Mouse (Mus musculus) forebrain, embryonic 14.5 days (tissue): ENCODE data around the gene Kctd4. TPM values are rescaled to one million over a fixed set of nuclear protein-coding genes. Genes with fewer than 3 reads are reported as not detected.

Experiments used
- ATAC-seq: fragments of 200-750 bp; cut with Nextera tagmentation; 2 replicates; pipeline ENCODE4 v1.8.0; 2017; ENCODE audit warnings: mild to moderate bottlenecking, moderate library complexity
- DNase-seq: peaks from one replicate; pipeline ENCODE4 v3.0.0-alpha.2; 2015; ENCODE audit warnings: low spot score
- H3K27ac ChIP-seq: fragments of 300-500 bp; sonication (generic); 2 replicates; pipeline ENCODE4 v1.5.1; 2014; ENCODE audit warnings: low read depth, mild to moderate bottlenecking, control low read depth, low read length, moderate library complexity
- H3K27me3 ChIP-seq: fragments of 300-500 bp; sonication (generic); replicated peaks from 2 replicates; pipeline ENCODE4 v1.6.1; 2014; ENCODE audit warnings: low read length, control low read depth, mixed read lengths; ENCODE audit not compliant: control insufficient read depth, insufficient read depth
- H3K36me3 ChIP-seq: fragments of 300-500 bp; sonication (generic); 2 replicates; pipeline ENCODE4 v1.6.1; 2014; ENCODE audit warnings: low read length, control low read depth; ENCODE audit not compliant: control insufficient read depth, insufficient read depth
- H3K4me1 ChIP-seq: fragments of 300-500 bp; sonication (generic); 2 replicates; pipeline ENCODE4 v1.6.1; 2014; ENCODE audit warnings: antibody characterized with exemption, low read length, control low read depth; ENCODE audit not compliant: control insufficient read depth, insufficient read depth
- H3K4me2 ChIP-seq: fragments of 300-500 bp; sonication (generic); 2 replicates; pipeline ENCODE4 v1.6.1; 2014; ENCODE audit warnings: mild to moderate bottlenecking, control low read depth, low read length
- H3K4me3 ChIP-seq: fragments of 300-500 bp; sonication (generic); 2 replicates; pipeline ENCODE4 v1.5.1; 2014; ENCODE audit warnings: low read depth, low read length, control low read depth
- H3K9ac ChIP-seq: fragments of 300-500 bp; sonication (generic); 2 replicates; pipeline ENCODE4 v1.6.1; 2014; ENCODE audit warnings: mild to moderate bottlenecking, low read length, control low read depth, moderate library complexity
- H3K9me3 ChIP-seq: fragments of 300-500 bp; sonication (generic); replicated peaks from 2 replicates; pipeline ENCODE4 v1.6.1; 2016; ENCODE audit warnings: low read length, control low read depth, mixed read lengths; ENCODE audit not compliant: control insufficient read depth
- WGBS: fragments of 180-500 bp; shearing (Covaris S2); extraction: QIAGEN DNeasy Blood & Tissue Kit; methylation state at CpG from one replicate; pipeline ENCODE4 v1.1.7; 2014; 5-methylcytosine and 5-hydroxymethylcytosine counted together
- polyA plus RNA-seq: library from polyadenylated mRNA; unstranded; fragments of >200 nt; fragmentation: Nextera tagmentation; extraction: Ambion mirVana; gene quantifications from 2 replicates; pipeline ENCODE4 v1.2.1, GENCODE M21; 2014

The Kctd4 gene
- polyA plus RNA-seq, 1 experiment from 2014 or later: 7.7 TPM

- no peak overlapping the region for H3K4me3 ChIP-seq
- no peaks in the 10 kb centered on the region for H3K36me3 ChIP-seq
- H3K9me3 ChIP-seq: no peaks in the 10 kb centered on the region
- no peak for ATAC-seq
- no peaks in the 10 kb centered on the region for H3K4me1 ChIP-seq
- 100% methylated on average over 1 of the region's 1 CpGs for WGBS
- no peaks in the 10 kb centered on the region for H3K27me3 ChIP-seq
- DNase-seq: no peak
- H3K4me2 ChIP-seq: no peak overlapping the region
- H3K27ac ChIP-seq: no peak overlapping the region
- no peak overlapping the region for H3K9ac ChIP-seq
These were observed 13.3 kb upstream of the Kctd4 start for GRCm38 (mm10) chr14:75941500-75941899.

GRCm38 (mm10) chr14:75942365-75942764, 12.4 kb upstream of the Kctd4 start:
- 94% methylated on average over 3 of the region's 3 CpGs for WGBS
- DNase-seq: no peak
- Histone ChIP-seq H3K36me3 (no peaks in the 10 kb centered on the region), H3K27me3 (no peaks in the 10 kb centered on the region), H3K9ac (no peak overlapping the region), H3K4me3 (no peak overlapping the region), H3K27ac (no peak overlapping the region), H3K9me3 (no peaks in the 10 kb centered on the region), H3K4me1 (no peaks in the 10 kb centered on the region), H3K4me2 (no peak overlapping the region)
- no peak for ATAC-seq

- ATAC-seq: no peak
- H3K27me3 ChIP-seq: no peaks in the 10 kb centered on the region
- no peak overlapping the region for H3K27ac ChIP-seq
- no peak overlapping the region for H3K9ac ChIP-seq
- no peak overlapping the region for H3K4me3 ChIP-seq
- H3K4me2 ChIP-seq: no peak overlapping the region
- no peaks in the 10 kb centered on the region for H3K4me1 ChIP-seq
- no peaks in the 10 kb centered on the region for H3K9me3 ChIP-seq
- DNase-seq: no peak
- 41% methylated on average over 3 of the region's 3 CpGs for WGBS
- H3K36me3 ChIP-seq: no peaks in the 10 kb centered on the region
These were observed 7.1 kb upstream of the Kctd4 start for GRCm38 (mm10) chr14:75947674-75948073.

GRCm38 (mm10) chr14:75953011-75953410, 1.8 kb upstream of the Kctd4 start:
- Histone ChIP-seq H3K27ac (no peak overlapping the region), H3K9me3 (no peaks in the 10 kb centered on the region)
- WGBS: 71% methylated on average over 2 of the region's 2 CpGs

GRCm38 (mm10) chr14:75962250-75962649, 7.4 kb downstream of the Kctd4 start:
- H3K9ac ChIP-seq: no peak overlapping the region
- ATAC-seq (peak; percentile 82; the same call in 1 of the 2 replicates), DNase-seq (peak; percentile 84)
- peaks cover 8% of the 10 kb centered on the region for H3K4me1 ChIP-seq
- H3K4me3 ChIP-seq: peak overlapping the region; percentile 20
- H3K4me2 ChIP-seq: peak overlapping the region; percentile 46
- H3K9me3 ChIP-seq: no peaks in the 10 kb centered on the region
- 34% methylated on average over 9 of the region's 9 CpGs for WGBS
- H3K27me3 ChIP-seq: no peaks in the 10 kb centered on the region
- no peaks in the 10 kb centered on the region for H3K36me3 ChIP-seq
- peak overlapping the region; percentile 44; the same call in 1 of the 2 replicates for H3K27ac ChIP-seq

More at GRCm38 (mm10) chr14:75953011-75953410, 1.8 kb upstream of the Kctd4 start:
- DNase-seq: no peak
- no peak for ATAC-seq
- Histone ChIP-seq H3K27me3 (no peaks in the 10 kb centered on the region), H3K36me3 (no peaks in the 10 kb centered on the region), H3K4me3 (no peak overlapping the region), H3K4me2 (no peak overlapping the region), H3K9ac (no peak overlapping the region), H3K4me1 (no peaks in the 10 kb centered on the region)

GRCm38 (mm10) chr14:75963215-75963614, 8.4 kb downstream of the Kctd4 start:
- Histone ChIP-seq H3K9ac (peak overlapping the region; percentile 55), H3K36me3 (no peaks in the 10 kb centered on the region), H3K4me3 (peak overlapping the region; percentile 20), H3K4me2 (peak overlapping the region; percentile 46), H3K27ac (peak overlapping the region; percentile 55; the same call in 1 of the 2 replicates), H3K9me3 (no peaks in the 10 kb centered on the region), H3K27me3 (no peaks in the 10 kb centered on the region), H3K4me1 (peaks cover 8% of the 10 kb centered on the region)
- 13% methylated on average over 5 of the region's 5 CpGs for WGBS
- DNase-seq (peak; percentile 49), ATAC-seq (peak; percentile 32; the same call in 1 of the 2 replicates)

GRCm38 (mm10) chr14:75964000-75964399, 9.2 kb downstream of the Kctd4 start:
- H3K27me3 ChIP-seq: no peaks in the 10 kb centered on the region
- H3K4me2 ChIP-seq: peak overlapping the region; percentile 46
- H3K4me3 ChIP-seq: 0 out of 2 replicates have a peak overlapping the region, but pooled peaks have one; percentile 20
- ATAC-seq: no peak
- 26% methylated on average over 5 of the region's 5 CpGs for WGBS
- peak; percentile 22 for DNase-seq
- no peak overlapping the region for H3K27ac ChIP-seq
- peaks cover 8% of the 10 kb centered on the region for H3K4me1 ChIP-seq
- no peaks in the 10 kb centered on the region for H3K36me3 ChIP-seq
- H3K9ac ChIP-seq: 0 out of 2 replicates have a peak overlapping the region, but pooled peaks have one; percentile 37
- no peaks in the 10 kb centered on the region for H3K9me3 ChIP-seq

- Histone ChIP-seq H3K9me3 (no peaks in the 10 kb centered on the region), H3K9ac (no peak overlapping the region), H3K4me1 (peaks cover 8% of the 10 kb centered on the region), H3K27me3 (no peaks in the 10 kb centered on the region), H3K4me3 (no peak overlapping the region), H3K36me3 (no peaks in the 10 kb centered on the region), H3K4me2 (peak overlapping the region; percentile 46; the same call in 1 of the 2 replicates), H3K27ac (no peak overlapping the region)
- WGBS: 97% methylated on average over 1 of the region's 1 CpGs
- ATAC-seq (no peak), DNase-seq (no peak)
These were observed 9.6 kb downstream of the Kctd4 start for GRCm38 (mm10) chr14:75964433-75964832.

GRCm38 (mm10) chr14:75967291-75967690, 12.5 kb downstream of the Kctd4 start:
- Histone ChIP-seq H3K4me3 (no peak overlapping the region), H3K27me3 (no peaks in the 10 kb centered on the region), H3K36me3 (no peaks in the 10 kb centered on the region), H3K4me2 (no peak overlapping the region), H3K27ac (no peak overlapping the region), H3K4me1 (peaks cover 7% of the 10 kb centered on the region), H3K9ac (no peak overlapping the region), H3K9me3 (no peaks in the 10 kb centered on the region)
- no peak for DNase-seq
- 87% methylated on average over 5 of the region's 5 CpGs for WGBS
- ATAC-seq: no peak
